Mouse (Mus musculus): ENCODE data around the gene Cyb561.

The Cyb561 gene

DNA sequence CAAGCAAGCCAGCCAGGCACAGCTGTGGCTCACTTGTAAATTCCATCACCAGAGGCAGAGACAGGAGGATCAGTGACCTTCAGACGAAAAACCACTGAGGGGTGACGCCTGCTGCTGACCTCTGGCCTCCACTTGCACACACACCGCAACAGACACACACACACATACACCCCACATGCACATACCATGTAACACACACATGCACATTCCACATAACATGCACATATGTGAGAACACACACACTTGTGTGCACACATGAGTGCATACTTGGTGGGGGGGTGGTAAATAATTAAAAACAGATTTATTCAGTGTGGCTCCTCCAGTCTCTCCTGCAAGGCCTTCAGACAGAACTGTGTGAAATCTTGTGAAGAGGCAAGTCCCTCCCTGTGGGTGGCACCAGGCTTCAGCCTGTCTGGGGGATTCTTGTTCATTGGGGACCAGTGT lies 1.5 kb downstream of the Cyb561 start:
- DNase-seq: no peak

DNA sequence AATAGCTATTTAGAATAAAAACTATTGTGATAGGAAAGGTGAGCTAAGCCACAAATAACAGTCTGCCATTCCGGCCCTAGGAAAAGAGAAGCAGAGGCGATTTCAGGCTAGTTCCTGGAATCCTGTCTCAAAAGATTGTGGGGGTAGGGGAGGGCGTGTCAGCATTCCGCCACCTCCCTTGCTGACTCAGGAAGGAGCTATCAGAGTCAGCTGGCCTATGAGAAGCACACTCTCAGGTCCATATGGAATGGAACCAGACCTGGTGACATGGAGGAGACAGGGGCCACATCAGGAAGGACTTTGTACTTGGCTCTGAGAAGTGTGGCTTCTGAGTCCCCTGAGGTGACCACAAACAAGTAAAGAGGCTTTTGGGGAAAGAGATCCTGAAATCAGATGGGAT lies 2.6 kb downstream of the Cyb561 start:
- DNase-seq: no peak

DNA sequence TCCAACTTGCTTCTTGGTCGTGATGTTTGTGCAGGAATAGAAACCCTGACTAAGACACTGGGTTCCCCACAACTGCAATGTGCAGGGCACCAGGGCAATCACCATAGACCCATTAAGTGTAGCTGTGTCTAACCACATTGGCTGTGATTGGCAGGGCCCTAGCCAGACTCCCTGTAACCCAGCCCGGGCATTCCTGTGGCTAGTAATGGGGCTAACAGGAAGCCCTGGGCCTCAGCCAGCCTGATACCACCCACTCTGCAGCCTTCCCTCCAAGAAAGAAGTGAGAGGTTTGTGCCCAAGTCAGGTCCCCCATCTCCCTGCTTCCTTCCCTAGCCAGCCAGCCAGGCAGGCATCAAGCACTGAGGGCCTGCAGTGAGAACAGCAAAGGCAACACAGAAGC lies 4.9 kb downstream of the Cyb561 start:
- no peak for DNase-seq

DNA sequence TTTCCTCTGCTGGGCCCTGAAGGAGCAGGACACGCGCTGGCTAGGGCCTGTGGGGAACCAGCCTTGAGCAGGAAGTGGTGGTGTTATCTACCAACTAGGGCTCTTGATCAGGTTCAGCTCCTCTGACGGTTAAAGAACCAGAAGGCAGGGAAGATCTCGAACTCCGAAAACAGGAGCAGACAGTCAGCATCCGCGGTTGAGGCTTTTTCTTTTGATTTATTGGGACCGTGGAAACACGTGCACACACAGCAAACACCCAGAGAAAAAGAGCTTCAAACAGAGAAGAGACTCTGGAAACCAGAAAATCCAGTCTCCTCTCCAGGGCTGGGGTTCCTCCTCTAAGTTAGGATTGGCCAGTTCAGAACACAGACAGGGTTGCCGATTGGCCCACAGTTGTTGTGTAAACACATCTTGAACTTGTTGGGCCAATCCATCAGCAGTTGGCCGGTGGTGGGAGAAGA lies 6.4 kb downstream of the Cyb561 start:
- DNase-seq: no peak

- DNase-seq: no peak
These were observed 8.1 kb downstream of the Cyb561 start for GRCm38 (mm10) chr11:105944770-105945672.

- peak; percentile 73 for DNase-seq
These were observed 9.0 kb downstream of the Cyb561 start for GRCm38 (mm10) chr11:105944126-105944621.

DNA sequence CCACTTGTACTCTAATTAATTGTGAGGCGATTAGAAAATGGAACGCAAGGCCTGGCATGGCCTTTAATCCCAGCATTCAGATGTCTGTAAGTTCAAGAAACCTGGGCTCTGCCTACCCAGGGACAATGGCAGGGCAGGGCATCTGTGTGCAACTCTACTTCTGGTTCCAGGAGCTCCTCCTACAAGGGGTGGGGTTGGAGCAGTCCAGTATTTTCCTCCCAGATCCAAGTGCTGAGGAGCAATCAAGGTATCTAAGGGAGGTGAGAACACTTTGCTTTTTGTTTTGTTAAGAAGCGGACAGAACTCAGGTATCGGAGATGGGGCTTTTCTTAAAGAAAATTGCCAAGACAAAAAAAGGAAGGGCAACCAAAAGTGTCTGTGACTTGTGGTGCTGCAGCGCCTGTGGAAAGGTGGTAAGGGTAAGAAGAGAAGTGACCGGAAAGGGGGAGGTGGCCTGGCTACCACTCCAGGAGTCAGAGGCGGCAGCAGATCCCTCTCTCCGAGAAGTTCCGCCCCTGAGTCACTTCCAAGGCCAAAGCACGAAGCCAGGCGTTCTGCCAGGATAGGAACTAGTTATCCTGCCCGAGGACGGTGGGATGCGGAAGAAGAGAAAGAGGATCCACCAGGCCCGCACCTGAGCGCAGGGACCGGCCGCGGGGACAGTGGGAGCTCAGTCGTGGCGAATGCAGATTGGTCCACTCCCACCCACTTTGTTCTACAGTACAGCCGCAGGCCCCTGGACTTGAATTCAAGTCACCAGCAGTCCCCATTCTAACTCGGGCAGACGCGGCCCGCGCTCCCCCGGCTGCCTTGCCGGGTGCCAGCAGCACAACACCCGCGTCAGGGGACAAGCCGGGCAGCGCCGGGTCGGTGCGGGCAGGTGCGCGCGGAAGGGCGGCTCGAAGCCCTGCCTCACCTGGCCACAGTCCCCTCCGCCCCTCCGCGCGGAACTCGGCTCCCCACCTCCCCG lies 9.7 kb downstream of the Cyb561 start:
- DNase-seq: peak; percentile 40

- DNase-seq: no peak
These were observed 11.2 kb downstream of the Cyb561 start for GRCm38 (mm10) chr11:105941973-105942372.

GRCm38 (mm10) chr11:105938771-105939170 lies 14.4 kb downstream of the Cyb561 start:
- DNase-seq: no peak

GRCm38 (mm10) chr11:105936974-105937373 lies 16.2 kb downstream of the Cyb561 start:
- no peak for DNase-seq

DNA sequence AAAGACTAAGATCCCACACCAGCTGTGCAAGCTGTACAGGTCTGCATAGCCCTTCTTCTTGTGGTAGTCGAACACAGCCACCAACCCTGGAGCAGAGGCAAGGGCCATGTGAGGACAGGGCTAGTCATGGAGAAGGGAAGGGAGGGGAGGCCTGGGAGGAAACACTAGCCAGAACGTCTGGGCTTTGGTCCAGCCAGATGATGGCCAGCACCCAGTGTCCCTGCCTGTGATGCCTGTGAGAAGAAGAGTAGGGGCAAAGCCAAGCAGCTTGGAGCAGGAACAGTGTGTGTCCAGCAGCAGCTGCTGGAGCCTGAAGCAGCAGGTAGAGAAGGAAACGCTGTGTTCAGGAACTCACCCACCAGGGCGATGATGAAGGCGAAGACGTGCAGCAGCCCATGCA lies 16.9 kb downstream of the Cyb561 start:
- DNase-seq: no peak

- DNase-seq: no peak
These were observed 17.6 kb downstream of the Cyb561 start for GRCm38 (mm10) chr11:105935496-105935895.

DNA sequence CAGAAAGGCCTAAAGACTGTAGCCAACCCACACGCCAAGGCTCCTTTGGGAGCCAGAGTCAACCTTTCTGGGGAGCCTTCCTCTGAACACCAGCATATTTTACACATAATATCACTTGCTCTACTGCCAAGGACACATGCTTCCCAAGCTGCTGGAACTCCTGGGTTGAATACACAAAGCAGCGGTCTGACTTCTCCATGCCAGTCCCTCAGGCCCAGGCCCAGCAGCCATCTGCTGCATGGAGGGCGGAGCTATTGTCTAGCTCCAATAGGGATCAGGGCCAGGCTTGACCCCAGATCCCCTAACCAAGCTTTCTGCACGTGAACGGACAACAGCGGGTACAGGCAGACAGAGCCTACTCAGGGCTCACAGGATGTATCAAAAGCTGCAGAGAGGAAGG lies 18.3 kb downstream of the Cyb561 start:
- peak; percentile 73 for DNase-seq

- DNase-seq: no peak
These were observed 18.8 kb downstream of the Cyb561 start for GRCm38 (mm10) chr11:105934303-105934711.

DNA sequence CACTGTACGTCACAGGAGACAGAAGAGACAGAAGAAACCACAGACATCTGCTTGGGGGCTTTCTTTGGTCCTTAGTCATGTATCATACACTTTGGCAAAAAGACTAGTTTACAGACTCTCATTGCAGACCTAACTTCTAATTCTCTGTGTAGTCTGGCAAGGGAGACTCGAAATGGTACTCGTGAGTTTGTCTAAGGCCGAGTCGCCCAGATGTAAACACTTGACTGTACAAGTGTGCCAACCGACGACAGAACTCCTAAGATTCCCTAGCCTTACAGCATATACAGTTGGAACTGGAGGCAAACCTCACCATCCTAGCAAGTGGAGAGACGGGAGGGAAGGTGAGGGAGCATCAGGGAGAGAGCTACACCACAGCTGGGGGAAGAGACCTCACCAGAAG lies 19.4 kb downstream of the Cyb561 start:
- DNase-seq: no peak

DNA sequence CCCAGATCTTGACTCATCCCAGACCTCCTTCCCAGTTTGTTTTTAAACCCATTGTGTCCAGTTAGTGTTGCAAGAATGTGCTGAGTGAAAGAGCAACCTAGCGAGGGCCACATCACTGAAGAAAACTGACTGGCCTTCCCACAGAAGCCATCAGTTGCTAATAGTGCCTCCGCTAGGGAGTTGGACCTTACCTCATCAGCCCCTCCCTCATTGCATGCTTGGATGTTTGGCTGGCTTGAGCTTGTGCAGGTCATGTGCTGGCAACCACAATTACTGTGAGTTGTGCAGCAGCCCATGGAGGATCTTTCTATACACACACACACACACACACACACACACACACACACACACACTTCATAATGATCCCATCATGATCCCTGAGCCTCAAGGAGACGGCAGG lies 21.8 kb downstream of the Cyb561 start:
- DNase-seq: no peak

DNA sequence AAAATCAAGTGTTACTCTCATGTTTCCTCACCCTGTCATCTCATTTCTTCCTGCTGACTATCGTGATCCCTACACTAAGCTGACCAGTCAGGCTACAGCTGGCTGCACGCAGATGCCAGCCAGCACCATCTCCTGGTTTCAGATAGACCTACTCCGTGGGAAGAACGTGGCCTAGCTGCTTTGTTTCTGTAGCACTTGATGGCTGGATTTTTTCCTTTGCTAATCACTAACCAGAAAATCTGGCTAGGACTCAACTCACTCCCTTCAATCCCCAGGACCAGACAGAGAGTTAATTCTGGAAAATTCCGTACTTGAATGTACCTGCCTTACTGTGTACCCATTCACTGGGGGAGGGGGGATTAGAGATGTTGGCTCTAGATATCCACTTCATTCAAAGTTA lies 25.0 kb downstream of the Cyb561 start:
- no peak for DNase-seq

DNA sequence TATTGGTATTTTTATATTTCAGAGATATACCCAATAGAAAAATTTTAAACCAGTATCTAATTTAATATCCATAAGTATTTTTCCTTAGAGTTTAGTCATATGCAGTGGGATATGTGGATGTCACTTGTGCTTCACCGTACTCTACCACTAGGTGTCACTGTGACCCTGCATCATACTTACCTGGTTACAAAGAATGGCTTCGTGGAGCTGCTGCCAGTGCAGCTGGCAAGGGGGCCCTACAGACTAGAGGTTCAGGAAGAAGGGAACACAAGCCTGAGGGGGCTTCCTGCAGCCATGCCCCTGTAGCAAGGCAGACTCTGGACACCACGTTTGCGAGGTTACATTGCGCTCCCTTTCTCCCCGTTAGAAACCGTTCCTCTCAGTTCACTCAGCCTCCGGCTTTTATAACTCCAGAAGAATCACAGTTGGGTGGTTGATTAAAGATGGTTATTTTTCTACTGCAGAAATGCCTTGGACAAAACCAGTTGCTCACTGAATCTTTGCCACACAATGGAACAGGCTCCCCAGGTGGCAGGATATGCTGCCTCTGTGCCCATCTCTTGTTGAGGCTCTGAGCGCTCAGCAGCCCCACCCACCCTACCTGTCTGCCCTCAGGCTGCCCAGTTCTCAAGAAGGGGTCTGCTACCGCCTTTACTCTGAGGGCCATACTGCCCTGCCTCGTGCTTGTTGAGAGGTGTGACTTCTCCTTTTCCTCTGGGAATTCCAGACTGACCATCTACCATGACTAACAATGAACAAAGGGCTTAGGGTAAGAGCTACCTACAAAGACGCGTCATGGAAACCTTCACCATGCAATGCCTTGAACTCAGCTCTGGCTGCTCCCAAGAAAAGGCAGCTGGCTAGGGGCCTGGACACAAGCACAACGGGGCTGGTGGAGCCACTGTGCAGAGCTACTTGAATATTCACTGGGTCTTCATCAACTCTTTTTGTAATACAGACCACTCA lies 25.8 kb downstream of the Cyb561 start:
- DNase-seq: peak; percentile 87

DNA sequence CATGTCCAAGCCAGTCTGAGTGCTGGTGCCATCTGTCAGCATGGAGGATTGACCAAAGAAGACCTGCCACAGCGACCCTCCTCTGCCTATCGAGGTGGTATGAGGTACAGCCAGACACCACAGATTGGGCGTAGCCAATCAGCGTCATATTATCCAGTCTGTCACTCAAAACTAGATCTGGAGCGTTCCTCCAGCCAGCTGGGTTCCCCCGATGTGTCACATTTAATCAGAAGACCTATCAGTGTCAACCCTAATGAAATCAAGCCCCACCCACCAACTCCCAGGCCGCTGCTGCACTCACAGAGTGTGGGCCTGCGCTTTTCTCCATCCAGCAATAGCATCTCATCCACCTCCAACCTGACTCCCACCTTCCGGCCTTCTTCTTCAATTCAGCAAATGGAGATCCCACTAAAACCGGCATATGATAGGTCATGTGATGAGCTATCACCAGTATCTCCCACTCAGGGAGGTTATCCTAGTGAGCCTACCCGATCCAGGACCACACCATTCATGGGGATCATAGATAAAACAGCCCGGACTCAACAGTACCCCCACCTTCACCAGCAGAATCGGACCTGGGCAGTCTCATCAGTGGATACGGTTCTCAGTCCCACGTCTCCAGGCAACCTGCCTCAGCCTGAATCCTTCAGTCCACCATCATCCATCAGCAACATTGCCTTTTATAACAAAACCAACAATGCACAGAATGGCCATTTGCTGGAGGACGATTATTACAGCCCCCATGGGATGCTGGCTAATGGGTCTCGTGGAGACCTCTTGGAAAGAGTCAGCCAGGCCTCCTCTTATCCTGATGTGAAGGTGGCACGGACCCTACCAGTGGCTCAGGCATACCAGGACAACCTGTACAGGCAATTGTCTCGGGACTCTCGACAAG lies 30.1 kb downstream of the Cyb561 start:
- no peak for DNase-seq

- DNase-seq: no peak
These were observed 31.9 kb downstream of the Cyb561 start for GRCm38 (mm10) chr11:105921275-105921674.

GRCm38 (mm10) chr11:105920836-105921235 lies 32.3 kb downstream of the Cyb561 start:
- no peak for DNase-seq

All from retina, postnatal 1 day (tissue).